Mouse (Mus musculus) CH12.LX (cell line): ENCODE data around the gene Jak2.

ENCODE experiments used
- BHLHE40 ChIP-seq: IDR thresholded peaks from 2 replicates; pipeline ENCODE4 v1.6.1; 2011; ENCODE audit warnings: mild to moderate bottlenecking, low read depth, low read length, improper control_type of control experiment
- CTCF ChIP-seq, 2 experiments: IDR thresholded peaks in 1 of 2; conservative IDR thresholded peaks in 1 of 2; 2 replicates each; pipeline ENCODE4 v1.5.1; 2011 to 2012; ENCODE audit warnings: low read depth in 2 of 2, low read length in 2 of 2, improper control_type of control experiment in 1 of 2, inconsistent platforms in 1 of 2, mild to moderate bottlenecking in 1 of 2, moderate library complexity in 1 of 2
- MAX ChIP-seq: IDR thresholded peaks from 2 replicates; pipeline ENCODE4 v1.6.1; 2011; ENCODE audit warnings: low read length, improper control_type of control experiment
- MEF2A ChIP-seq: IDR thresholded peaks from 2 replicates; pipeline ENCODE4 v1.6.1; 2014; ENCODE audit warnings: low read depth, mild to moderate bottlenecking, inconsistent platforms, low read length, improper control_type of control experiment, borderline replicate concordance
- POLR2A ChIP-seq: IDR thresholded peaks from 2 replicates; pipeline ENCODE4 v1.6.1; 2011; ENCODE audit warnings: low read depth, mild to moderate bottlenecking, improper control_type of control experiment, low read length
- RAD21 ChIP-seq: IDR thresholded peaks from 2 replicates; pipeline ENCODE4 v1.6.1; 2011; ENCODE audit warnings: low read depth, mild to moderate bottlenecking, low read length, improper control_type of control experiment, moderate library complexity
- TCF12 ChIP-seq: IDR thresholded peaks from 2 replicates; pipeline ENCODE4 v1.6.1; 2014; ENCODE audit warnings: low read depth, mild to moderate bottlenecking, inconsistent platforms, low read length, improper control_type of control experiment
- USF1 ChIP-seq: IDR thresholded peaks from 2 replicates; pipeline ENCODE4 v1.6.1; 2014; ENCODE audit warnings: low read depth, mild to moderate bottlenecking, inconsistent platforms, low read length, improper control_type of control experiment
- USF2 ChIP-seq: conservative IDR thresholded peaks from 2 replicates; pipeline ENCODE4 v1.6.1; 2011; ENCODE audit warnings: low read depth, low read length, improper control_type of control experiment

GRCm38 (mm10) chr19:29287863-29288262 is 36.2 kb downstream of the Jak2 start:
- peak in 1 of 2 experiments; percentile 35; a peak in 2 of 4 replicates for TF ChIP-seq CTCF (conservative IDR thresholded peaks at IDR 0.05 in 1 of 2, IDR thresholded peaks at IDR 0.05 in 1 of 2; ENCODE audit: low read depth in 2 of 2, low read length in 2 of 2)
- no peak for TF ChIP-seq BHLHE40
- TF ChIP-seq MEF2A = no peak
- TF ChIP-seq POLR2A = no peak
- TF ChIP-seq USF2 = no peak
- TF ChIP-seq MAX = no peak
- no peak for TF ChIP-seq TCF12
- no peak for TF ChIP-seq USF1
- peak; percentile 27 for TF ChIP-seq RAD21
